Mouse (Mus musculus) neural tube, embryonic 13.5 days (tissue): ENCODE data around the gene Zfp72. TPM values are rescaled to one million over a fixed set of nuclear protein-coding genes. Genes with fewer than 3 reads are reported as not detected.

ENCODE experiments used
- ATAC-seq: fragments of 200-750 bp; cut with Nextera tagmentation; 2 replicates; pipeline ENCODE4 v1.8.0; 2017; ENCODE audit warnings: low read depth, mild to moderate bottlenecking, moderate TSS enrichment, moderate library complexity
- H3K27ac ChIP-seq: fragments of 300-500 bp; sonication (generic); replicated peaks from 2 replicates; pipeline ENCODE4 v1.5.1; 2015; ENCODE audit warnings: moderate library complexity, mild to moderate bottlenecking, inconsistent platforms
- H3K27me3 ChIP-seq: fragments of 300-500 bp; sonication (generic); 2 replicates; pipeline ENCODE4 v1.6.1; 2015; ENCODE audit warnings: mild to moderate bottlenecking, inconsistent platforms
- H3K36me3 ChIP-seq: fragments of 300-500 bp; sonication (generic); 2 replicates; pipeline ENCODE4 v1.6.1; 2015; ENCODE audit warnings: mild to moderate bottlenecking, inconsistent platforms
- H3K4me1 ChIP-seq: fragments of 300-500 bp; sonication (generic); replicated peaks from 2 replicates; pipeline ENCODE4 v1.6.1; 2015; ENCODE audit warnings: inconsistent platforms
- H3K4me2 ChIP-seq: fragments of 300-500 bp; sonication (generic); 2 replicates; pipeline ENCODE4 v1.6.1; 2015; ENCODE audit warnings: inconsistent platforms, mild to moderate bottlenecking, moderate library complexity
- H3K4me3 ChIP-seq: fragments of 300-500 bp; sonication (generic); 2 replicates; pipeline ENCODE4 v1.5.1; 2015; ENCODE audit warnings: mild to moderate bottlenecking, inconsistent platforms
- H3K9ac ChIP-seq: fragments of 300-500 bp; sonication (generic); 2 replicates; pipeline ENCODE4 v1.6.1; 2015; ENCODE audit warnings: moderate library complexity, mild to moderate bottlenecking, inconsistent platforms
- H3K9me3 ChIP-seq: fragments of 300-500 bp; sonication (generic); 2 replicates; pipeline ENCODE4 v1.6.1; 2016; ENCODE audit warnings: inconsistent platforms
- WGBS: fragments of 180-500 bp; shearing (Covaris S2); methylation state at CpG from one replicate; pipeline ENCODE4 v1.1.7; 2015; 5-methylcytosine and 5-hydroxymethylcytosine counted together
- microRNA counts: library from miRNA; unstranded; fragments of <30 nt; microRNA quantifications from one replicate; lab custom pipeline; 2016
- microRNA-seq: library from miRNA; unstranded; fragments of <30 nt; microRNA quantifications from one replicate; pipeline ENCODE4, GENCODE M21; 2016
- polyA plus RNA-seq: library from polyadenylated mRNA; unstranded; fragments of >200 nt; fragmentation: Nextera tagmentation; extraction: Ambion mirVana; gene quantifications from 2 replicates; pipeline ENCODE4 v1.2.1, GENCODE M21; 2015

Zfp72 gene
- polyA plus RNA-seq, 1 experiment from 2014 or later: 5.8 TPM

- Histone ChIP-seq H3K4me1 (peaks cover 26% of the 10 kb centered on the region), H3K27me3 (no peaks in the 10 kb centered on the region), H3K9ac (peak overlapping the region; percentile 82), H3K9me3 (no peaks in the 10 kb centered on the region), H3K4me3 (peak overlapping the region; percentile 69), H3K4me2 (peak overlapping the region; percentile 54), H3K36me3 (peaks cover 23% of the 10 kb centered on the region), H3K27ac (peak overlapping the region; percentile 71)
- WGBS: 2% methylated on average over 15 of the region's 15 CpGs
- ATAC-seq: peak; percentile 70
These were observed 40.2 kb downstream of the Zfp72 start for GRCm38 (mm10) chr13:74350435-74350906.

DNA sequence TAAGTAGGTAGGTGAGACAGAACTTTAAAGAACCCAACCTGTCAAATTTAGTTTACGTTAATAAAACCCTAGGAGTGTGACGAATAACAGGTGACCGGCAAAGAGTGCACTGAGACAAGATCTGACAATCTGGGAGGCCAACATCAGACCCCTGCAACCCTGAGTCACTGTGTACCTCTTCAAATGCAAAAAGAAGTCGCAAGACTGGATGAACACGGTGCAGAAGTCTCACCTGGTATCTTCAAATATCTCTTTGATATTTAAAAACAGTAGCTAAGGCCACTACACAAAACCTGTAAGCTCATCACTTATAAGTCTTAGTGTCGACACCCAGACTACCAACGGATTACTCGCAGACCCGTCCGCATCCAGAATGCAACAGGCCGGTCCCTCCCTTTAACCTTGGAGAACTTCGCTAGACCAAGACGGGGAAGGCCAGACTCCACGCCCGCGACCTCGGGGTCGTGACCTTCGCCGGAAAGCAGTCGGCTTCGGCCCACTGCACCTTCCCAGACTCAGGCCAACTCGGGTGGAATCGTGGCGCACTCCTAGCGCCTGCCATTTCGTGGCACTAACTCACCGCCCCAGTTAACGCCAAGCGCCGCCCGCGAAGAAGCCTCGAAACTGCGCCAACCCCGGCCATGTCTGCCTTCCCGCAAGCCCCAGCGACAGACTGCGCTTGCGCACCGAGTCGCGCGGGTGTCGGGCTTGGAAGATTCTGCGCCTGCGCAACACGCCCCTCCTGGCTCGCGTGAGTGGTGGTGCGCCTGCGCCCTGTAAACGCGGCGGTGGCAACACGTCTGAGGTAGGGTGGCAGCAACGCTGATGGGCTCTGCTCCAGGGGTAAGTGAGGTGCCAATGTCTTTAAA is 40.8 kb downstream of the Zfp72 start, which contains the start of the genes Sdha and Ccdc127:
TSS of gene Sdha (minus strand) at position 715 of the 869 bp plus-strand sequence.
TSS of gene Ccdc127 (plus strand) at position 744 of the 869 bp plus-strand sequence.
- H3K4me1 ChIP-seq: peaks cover 26% of the 10 kb centered on the region
- ATAC-seq: peak; percentile 99
- peak within 1 kb of the TSS; percentile 82 for H3K9ac ChIP-seq

GRCm38 (mm10) chr13:74341036-74341435 is 49.6 kb downstream of the Zfp72 start:
- Histone ChIP-seq H3K9ac (no peak overlapping the region), H3K4me3 (no peak overlapping the region), H3K36me3 (peaks cover 79% of the 10 kb centered on the region), H3K27me3 (no peaks in the 10 kb centered on the region), H3K9me3 (no peaks in the 10 kb centered on the region), H3K27ac (no peak overlapping the region), H3K4me2 (no peak overlapping the region), H3K4me1 (no peaks in the 10 kb centered on the region)
- WGBS: 60% methylated on average over 3 of the region's 3 CpGs
- no peak for ATAC-seq

More for the DNA sequence above, 40.8 kb downstream of the Zfp72 start, which contains the start of the genes Sdha and Ccdc127:
- H3K4me3 ChIP-seq: peak within 1 kb of the TSS; percentile 69
- H3K27ac ChIP-seq: peak within 1 kb of the TSS; percentile 71
- H3K9me3 ChIP-seq: no peaks in the 10 kb centered on the region
- H3K4me2 ChIP-seq: peak within 1 kb of the TSS; percentile 83
- WGBS: 2% methylated on average over 57 of the region's 57 CpGs
- H3K36me3 ChIP-seq: peaks cover 20% of the 10 kb centered on the region
- no peaks in the 10 kb centered on the region for H3K27me3 ChIP-seq

DNA sequence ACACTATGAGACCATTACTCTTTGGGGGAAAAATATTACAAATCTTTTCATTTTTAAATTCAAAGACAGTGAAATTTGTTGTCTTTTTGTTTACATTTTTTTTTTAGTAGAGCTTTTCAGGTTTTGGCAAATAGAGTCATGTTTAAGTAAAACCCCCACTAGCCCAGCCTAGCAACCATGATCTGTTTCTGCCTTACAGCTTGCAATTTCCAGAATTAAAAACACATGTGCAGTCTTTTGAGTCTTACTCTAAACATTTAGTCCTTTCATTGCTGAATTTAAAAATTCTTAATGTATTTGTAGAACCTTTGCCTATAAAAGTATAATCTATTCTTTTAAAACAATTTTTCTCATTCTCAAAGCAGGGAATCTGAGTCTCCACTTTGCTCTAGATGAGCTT is 61.3 kb downstream of the Zfp72 start:
- Histone ChIP-seq H3K27me3 (no peaks in the 10 kb centered on the region), H3K36me3 (peaks cover 83% of the 10 kb centered on the region), H3K4me2 (no peak overlapping the region), H3K4me3 (no peak overlapping the region), H3K27ac (no peak overlapping the region), H3K9ac (no peak overlapping the region), H3K4me1 (no peaks in the 10 kb centered on the region), H3K9me3 (no peaks in the 10 kb centered on the region)
- ATAC-seq: no peak

MicroRNAs encoded within 50 kb of the gene (microRNA counts, 519-probe panel; counts per million panel counts)
- not detected for microRNA mmu-miR-692 (lab: Ali Mortazavi, UCI)

Small RNA genes within 50 kb of the gene (microRNA-seq; reads per million reads assigned to microRNA genes)
- gene Mir692-3: not detected

Other genes with a start within 250 kb of the Zfp72 start
- 90.5 and 101 TPM in 2 replicates for gene Exoc3, start 182.1 kb downstream of the Zfp72 start, polyA plus RNA-seq
- gene Ahrr, start 98.5 kb downstream of the Zfp72 start, polyA plus RNA-seq: 0.22 and 0.36 TPM in 2 replicates
- gene Pdcd6, start 73.3 kb downstream of the Zfp72 start, polyA plus RNA-seq: 108 and 109 TPM in 2 replicates
- 199 and 276 TPM in 2 replicates for gene Sdha, start 40.6 kb downstream of the Zfp72 start, polyA plus RNA-seq
- gene Ccdc127, start 40.5 kb downstream of the Zfp72 start, polyA plus RNA-seq: 49.5 and 50.1 TPM in 2 replicates
- not detected in 2 replicates for gene Lrrc14b, start 26.8 kb downstream of the Zfp72 start, polyA plus RNA-seq
- gene Ftl1-ps1, start 8.9 kb upstream of the Zfp72 start, polyA plus RNA-seq: 113 and 154 TPM in 2 replicates
- gene Zfp825, start 103.2 kb upstream of the Zfp72 start, polyA plus RNA-seq: 17.6 and 23.7 TPM in 2 replicates
- gene Erap1, start 248.7 kb upstream of the Zfp72 start, polyA plus RNA-seq: 2.8 and 4.8 TPM in 2 replicates